Mouse (Mus musculus) bone marrow, adult 2 months (tissue): ENCODE results near the gene Rpp21.

ENCODE experiments used
- CTCF ChIP-seq: fragments of 200-500 bp; IDR thresholded peaks from 2 replicates; pipeline ENCODE4 v1.5.1; 2011; ENCODE audit warnings: low read length, control low read depth; ENCODE audit not compliant: control insufficient read depth, insufficient read depth
- POLR2A ChIP-seq: fragments of 200-500 bp; IDR thresholded peaks from 2 replicates; pipeline ENCODE4 v1.6.1; 2011; ENCODE audit warnings: low read depth, mild to moderate bottlenecking, control low read depth, low read length, borderline replicate concordance; ENCODE audit not compliant: control insufficient read depth

DNA sequence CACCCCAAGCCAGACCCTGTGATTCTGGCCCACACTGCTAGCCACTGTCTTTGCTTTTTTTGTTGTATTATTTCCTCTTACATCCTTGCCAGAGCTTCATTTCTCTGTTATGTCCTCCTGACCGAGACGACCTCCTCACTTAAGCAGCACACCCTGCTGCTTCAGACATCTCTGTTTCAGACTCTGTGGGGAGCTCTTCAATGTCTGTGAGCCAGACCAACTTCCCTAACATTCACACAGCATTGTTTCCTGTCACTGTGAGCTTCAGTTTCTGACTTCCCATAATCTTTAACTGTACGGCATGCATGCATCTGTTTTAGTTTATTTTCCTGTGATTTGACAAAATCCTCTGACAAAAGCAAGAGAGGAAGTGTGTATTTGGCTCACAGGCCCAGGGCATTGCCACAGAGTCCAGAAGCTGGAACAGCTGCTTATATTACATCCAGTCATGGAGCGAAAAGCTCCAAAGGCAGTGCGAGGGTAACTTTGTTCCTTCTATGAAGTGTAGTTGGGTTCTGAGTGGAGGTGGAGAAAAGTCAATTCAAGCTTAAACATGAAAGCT is 39.2 kb downstream of the Rpp21 start:
- TF ChIP-seq CTCF: no peak
- TF ChIP-seq POLR2A: no peak
